In the genomic region with DNA sequence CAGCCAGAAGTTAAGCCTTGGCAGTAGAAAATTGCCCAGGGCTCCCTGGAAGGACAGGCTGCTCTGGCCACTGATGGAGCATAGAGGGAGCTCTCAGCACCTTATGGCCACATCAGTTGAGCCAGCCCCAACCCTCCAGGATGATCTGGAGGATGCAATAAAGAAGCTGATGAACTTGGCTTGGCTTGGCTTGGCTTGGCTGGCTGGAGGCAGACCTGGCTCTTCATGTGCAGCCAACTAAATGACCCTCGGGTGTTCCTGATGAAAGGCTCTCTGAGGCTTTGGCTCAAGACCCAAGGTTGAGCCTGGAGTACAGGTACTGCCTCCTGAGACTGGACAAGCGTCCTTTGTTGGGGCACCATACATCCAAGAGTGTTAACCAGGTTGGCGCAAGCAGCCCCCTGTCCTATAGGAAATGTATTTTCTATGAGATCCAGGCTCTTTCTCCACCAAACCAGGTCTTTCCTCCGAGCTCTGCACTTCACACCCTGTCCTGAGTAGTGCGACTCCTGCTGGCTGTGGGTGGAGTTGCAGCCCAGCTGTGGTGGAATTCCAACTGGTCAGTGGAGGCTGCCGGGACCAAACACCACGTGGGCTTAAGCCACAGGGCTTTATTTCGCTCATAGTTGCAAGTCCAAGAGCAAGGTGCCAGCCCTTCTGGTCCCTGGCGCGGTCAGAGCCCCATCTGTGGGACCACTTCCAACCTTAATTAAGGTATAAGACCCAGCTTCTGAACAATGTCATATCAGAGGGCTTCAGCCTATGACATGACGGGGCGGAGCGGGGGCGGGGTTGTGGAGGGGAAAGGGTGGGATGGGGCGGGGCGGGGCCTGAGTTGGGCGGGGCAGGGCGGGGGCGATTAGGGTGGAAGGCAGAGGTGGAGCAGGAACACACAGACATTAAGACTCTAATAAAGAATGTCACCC, we compare ENCODE assay signal across 7 mouse cellular contexts. TPM values are rescaled to one million over a fixed set of nuclear protein-coding genes. Genes with fewer than 3 reads are reported as not detected.
DNase-seq lines count a peak whose midpoint lies in the region; ATAC-seq and TF ChIP-seq lines count a peak whose summit lies in the region.

No protein-coding gene starts in this region.

- 0 out of 2 replicates have a peak overlapping the region, but pooled peaks have one; percentile 33 for H3K4me2 ChIP-seq in hindbrain, embryonic 13.5 days

- no peak for ATAC-seq in hindbrain, embryonic 13.5 days (ENCODE audit: low FRiP score)
- peak; percentile 87 for ATAC-seq in megakaryocyte progenitor cell, adult 5-6 weeks (replicated peaks; ENCODE audit: poor library complexity)

- no peaks in the 10 kb centered on the region for H3K9me3 ChIP-seq in hindbrain, embryonic 13.5 days

- H3K36me3 ChIP-seq in hindbrain, embryonic 13.5 days = no peaks in the 10 kb centered on the region
- H3K36me3 ChIP-seq in small intestine, adult 2 months (ENCODE audit: control insufficient read depth, insufficient read depth, low read length) = no peaks in the 10 kb centered on the region

- no peak for TF ChIP-seq POLR2A in small intestine, adult 2 months (IDR thresholded peaks at IDR 0.05; ENCODE audit: low read depth, low read length)

- H3K9ac ChIP-seq in hindbrain, embryonic 13.5 days = no peak overlapping the region

- peak; percentile 80 for TF ChIP-seq CTCF in left cerebral cortex, adult 2 months (IDR thresholded peaks at IDR 0.05)
- TF ChIP-seq CTCF in small intestine, adult 2 months (IDR thresholded peaks at IDR 0.05; ENCODE audit: extremely low read depth, insufficient read length, insufficient replicate concordance, low read depth, low read length) = peak; percentile 92

- intact Hi-C loops in left cerebral cortex, adult 2 months (cut with DNase I) = no loop called here

- peaks cover 36% of the 10 kb centered on the region for H3K4me1 ChIP-seq in hindbrain, embryonic 13.5 days (replicated peaks)
- H3K4me1 ChIP-seq in small intestine, adult 2 months (ENCODE audit: control insufficient read depth, insufficient read depth, insufficient read length, low read length) = peaks cover 7% of the 10 kb centered on the region; the same call in 1 of the 2 replicates

- H3K27me3 ChIP-seq in hindbrain, embryonic 13.5 days = no peaks in the 10 kb centered on the region
- no peaks in the 10 kb centered on the region for H3K27me3 ChIP-seq in small intestine, adult 2 months (ENCODE audit: control insufficient read depth, insufficient read depth, low read length)

- WGBS in hindbrain, embryonic 13.5 days = 8% methylated on average over 18 of the region's 19 CpGs
- WGBS in small intestine, adult 2 months = 7% methylated on average over 19 of the region's 19 CpGs

- no peak overlapping the region for H3K27ac ChIP-seq in hindbrain, embryonic 13.5 days
- H3K27ac ChIP-seq in left cerebral cortex, adult 2 months = no peak overlapping the region
- H3K27ac ChIP-seq in small intestine, adult 2 months (ENCODE audit: insufficient read depth, low read depth, low read length) = no peak overlapping the region

- DNase-seq in adrenal gland, adult 18-20 months (ENCODE audit: low spot score in 2 of 2) = peak; percentile 67 to 75
- peak; percentile 69 to 85 for DNase-seq in cerebellum, postnatal 25 days
- DNase-seq in gastrocnemius, adult 18-20 months (ENCODE audit: low spot score) = peak; percentile 73
- DNase-seq in left cerebral cortex, adult 2 months (ENCODE audit: extremely low spot score in 1 of 2, low spot score in 2 of 2) = peak; percentile 32 to 65

- H3K4me3 ChIP-seq in hindbrain, embryonic 13.5 days = no peak overlapping the region
- no peak overlapping the region for H3K4me3 ChIP-seq in left cerebral cortex, adult 2 months
- H3K4me3 ChIP-seq in small intestine, adult 2 months (ENCODE audit: low read depth, low read length) = peak overlapping the region; percentile 43

RNA-seq across cellular contexts. Expression of gene Arhgef16, which starts 55.1 kb away (rescaled TPM):
- under 1 TPM; 0.19 to 0.23 TPM for total RNA-seq in adrenal gland, adult 18-20 months (2021)
- under 1 TPM; 0.09 to 0.26 TPM for total RNA-seq in gastrocnemius, adult 18-20 months (2021)
- polyA plus RNA-seq in hindbrain, embryonic 13.5 days (2015; fragmentation: Nextera tagmentation; extraction: Ambion mirVana) = 0.88 and 1.2 TPM in 2 replicates
- total RNA-seq in left cerebral cortex, adult 2 months (2021) = under 1 TPM; 0.34 to 0.63 TPM
- not detected in 2 replicates for total RNA-seq in megakaryocyte progenitor cell, adult 5-6 weeks (2015)
- total RNA-seq in megakaryocyte progenitor cell, adult 5-6 weeks (2017) = not detected in 2 replicates
- 69.0 and 179 TPM in 2 replicates for polyA plus RNA-seq in small intestine, adult 2 months (2012; rRNA removed)
